Mouse (Mus musculus): ENCODE measurements around the gene Adora1. TPM values are rescaled to one million over a fixed set of nuclear protein-coding genes. Genes with fewer than 3 reads are reported as not detected.
A peak's percentile ranks its signal among the peaks of the same experiment; 100 is the strongest.

Gene Adora1
- polyA plus RNA-seq, 1 experiment from 2014 or later, result 0.12 TPM

GRCm38 (mm10) chr1:134198197-134198995, 36.8 kb downstream of the Adora1 start:
- 64% methylated on average over 12 of the region's 12 CpGs for WGBS (ENCODE audit: insufficient replicate concordance)
- H3K4me3 ChIP-seq (replicated peaks), result no peak overlapping the region
- no peak overlapping the region for H3K27ac ChIP-seq
- H3K27me3 ChIP-seq, result peaks cover 9% of the 10 kb centered on the region; the same call in 1 of the 2 replicates
- no peaks in the 10 kb centered on the region for H3K9me3 ChIP-seq (replicated peaks)
- H3K4me2 ChIP-seq, result no peak overlapping the region
- DNase-seq (no peak), ATAC-seq (ENCODE audit: low read depth) (no peak)
- no peaks in the 10 kb centered on the region for H3K36me3 ChIP-seq
- H3K4me1 ChIP-seq (replicated peaks), result peaks cover 16% of the 10 kb centered on the region
- no peak overlapping the region for H3K9ac ChIP-seq

DNA sequence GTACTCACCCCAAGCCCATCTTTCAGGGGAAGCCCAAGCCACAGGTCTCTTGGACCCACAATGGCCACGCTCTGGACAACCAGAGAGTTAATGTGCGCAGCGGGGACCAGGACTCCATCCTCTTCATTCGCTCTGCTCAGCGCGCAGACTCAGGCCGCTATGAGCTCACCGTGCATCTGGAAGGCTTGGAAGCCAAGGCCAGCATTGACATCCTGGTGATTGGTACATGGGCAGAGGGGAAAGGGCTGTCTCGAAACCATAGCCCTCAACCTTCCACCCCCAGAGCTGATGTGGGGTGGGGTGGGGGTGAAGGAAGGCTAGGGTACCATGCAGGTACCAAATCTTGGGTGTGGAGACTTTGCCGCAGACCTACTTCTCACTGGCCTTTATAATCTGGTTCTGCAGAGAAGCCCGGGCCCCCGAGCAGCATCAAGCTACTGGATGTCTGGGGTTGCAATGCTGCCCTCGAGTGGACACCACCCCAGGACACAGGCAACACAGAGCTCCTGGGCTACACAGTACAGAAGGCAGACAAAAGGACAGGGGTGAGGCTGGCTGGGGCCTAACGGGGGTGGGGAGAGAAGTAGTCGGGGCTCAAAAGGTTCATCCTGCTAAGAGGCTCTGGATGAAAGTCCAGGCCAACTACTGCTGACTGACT, 37.8 kb downstream of the Adora1 start:
- H3K4me2 ChIP-seq, result no peak overlapping the region
- H3K9me3 ChIP-seq (replicated peaks), result no peaks in the 10 kb centered on the region
- 75% methylated on average over 15 of the region's 15 CpGs for WGBS (ENCODE audit: insufficient replicate concordance)
- DNase-seq, result no peak
- no peak overlapping the region for H3K9ac ChIP-seq
- no peaks in the 10 kb centered on the region for H3K36me3 ChIP-seq
- no peak overlapping the region for H3K27ac ChIP-seq
- H3K4me3 ChIP-seq (replicated peaks), result no peak overlapping the region
- peaks cover 10% of the 10 kb centered on the region; the same call in 1 of the 2 replicates for H3K27me3 ChIP-seq
- H3K4me1 ChIP-seq (replicated peaks), result peaks cover 16% of the 10 kb centered on the region
- no peak for ATAC-seq (ENCODE audit: low read depth)

DNA sequence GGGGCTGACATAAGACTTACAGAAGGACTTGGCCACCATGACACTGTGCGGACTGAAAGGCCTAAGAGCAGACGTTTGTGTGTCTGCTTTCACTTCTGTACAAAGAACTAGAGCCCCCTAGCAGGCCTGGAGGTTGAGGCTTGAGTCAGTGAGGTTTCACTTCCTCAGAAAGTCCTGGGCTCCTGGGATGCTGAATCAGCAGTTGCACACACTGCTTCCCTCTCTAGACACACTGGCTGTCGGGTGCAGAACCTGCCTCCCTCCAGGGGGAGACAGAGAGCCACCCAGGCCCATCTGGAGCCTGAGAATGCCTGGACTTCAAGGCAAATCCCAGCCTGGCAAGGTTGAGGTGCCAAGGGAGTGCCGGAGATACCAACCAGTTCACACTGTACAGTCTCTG, 38.8 kb downstream of the Adora1 start:
- H3K9ac ChIP-seq, result no peak overlapping the region
- peak; percentile 55 for DNase-seq
- WGBS (ENCODE audit: insufficient replicate concordance), result 42% methylated on average over 4 of the region's 4 CpGs
- 0 out of 2 replicates have a peak, but pooled peaks have one; percentile 25 for ATAC-seq (ENCODE audit: low read depth)
- H3K27ac ChIP-seq, result no peak overlapping the region
- H3K4me2 ChIP-seq, result no peak overlapping the region
- no peaks in the 10 kb centered on the region for H3K9me3 ChIP-seq (replicated peaks)
- no peak overlapping the region for H3K4me3 ChIP-seq (replicated peaks)
- peaks cover 16% of the 10 kb centered on the region for H3K4me1 ChIP-seq (replicated peaks)
- H3K36me3 ChIP-seq, result no peaks in the 10 kb centered on the region
- peaks cover 10% of the 10 kb centered on the region; the same call in 1 of the 2 replicates for H3K27me3 ChIP-seq

GRCm38 (mm10) chr1:134195979-134196378, 39.3 kb downstream of the Adora1 start:
- no peak overlapping the region for H3K4me3 ChIP-seq (replicated peaks)
- WGBS (ENCODE audit: insufficient replicate concordance), result 53% methylated on average over 4 of the region's 4 CpGs
- no peak overlapping the region for H3K27ac ChIP-seq
- DNase-seq (no peak), ATAC-seq (ENCODE audit: low read depth) (no peak)
- H3K4me2 ChIP-seq, result no peak overlapping the region
- H3K27me3 ChIP-seq, result peaks cover 11% of the 10 kb centered on the region; the same call in 1 of the 2 replicates
- no peaks in the 10 kb centered on the region for H3K9me3 ChIP-seq (replicated peaks)
- peaks cover 16% of the 10 kb centered on the region for H3K4me1 ChIP-seq (replicated peaks)
- H3K9ac ChIP-seq, result no peak overlapping the region
- no peaks in the 10 kb centered on the region for H3K36me3 ChIP-seq

DNA sequence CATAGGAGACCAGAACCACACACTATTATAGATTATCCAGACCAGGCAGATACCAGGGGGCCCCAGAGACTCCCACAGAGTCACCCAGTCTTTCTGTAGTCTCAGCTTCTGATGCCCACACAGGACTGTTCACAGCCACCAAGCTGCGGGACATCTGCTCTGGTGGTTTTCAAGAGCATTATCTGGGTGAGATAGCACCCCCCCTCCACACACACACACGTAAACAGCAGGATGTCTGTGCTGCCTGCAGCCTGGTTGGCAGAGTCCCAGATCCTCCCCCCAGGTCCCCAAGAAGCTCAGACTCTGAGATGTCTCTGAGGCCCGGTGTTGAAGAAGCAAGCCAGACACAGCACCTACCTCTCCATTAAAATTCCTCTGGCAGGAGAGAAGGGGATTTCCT, 39.7 kb downstream of the Adora1 start:
- Histone ChIP-seq H3K4me1 (replicated peaks) (peaks cover 16% of the 10 kb centered on the region), H3K4me3 (replicated peaks) (no peak overlapping the region), H3K4me2 (no peak overlapping the region), H3K9me3 (replicated peaks) (no peaks in the 10 kb centered on the region), H3K9ac (no peak overlapping the region), H3K36me3 (no peaks in the 10 kb centered on the region), H3K27me3 (peaks cover 14% of the 10 kb centered on the region; the same call in 1 of the 2 replicates), H3K27ac (no peak overlapping the region)
- DNase-seq, result no peak
- WGBS (ENCODE audit: insufficient replicate concordance), result 13% methylated on average over 3 of the region's 3 CpGs
- no peak for ATAC-seq (ENCODE audit: low read depth)

- no peak overlapping the region for H3K4me3 ChIP-seq (replicated peaks)
- H3K27ac ChIP-seq, result no peak overlapping the region
- DNase-seq (no peak), ATAC-seq (ENCODE audit: low read depth) (no peak)
- WGBS (ENCODE audit: insufficient replicate concordance), result 39% methylated on average over 2 of the region's 2 CpGs
- no peaks in the 10 kb centered on the region for H3K9me3 ChIP-seq (replicated peaks)
- peaks cover 18% of the 10 kb centered on the region; the same call in 1 of the 2 replicates for H3K27me3 ChIP-seq
- no peak overlapping the region for H3K4me2 ChIP-seq
- H3K9ac ChIP-seq, result no peak overlapping the region
- H3K4me1 ChIP-seq (replicated peaks), result peaks cover 16% of the 10 kb centered on the region
- H3K36me3 ChIP-seq, result no peaks in the 10 kb centered on the region
Observed at GRCm38 (mm10) chr1:134195117-134195516, 40.1 kb downstream of the Adora1 start.

DNA sequence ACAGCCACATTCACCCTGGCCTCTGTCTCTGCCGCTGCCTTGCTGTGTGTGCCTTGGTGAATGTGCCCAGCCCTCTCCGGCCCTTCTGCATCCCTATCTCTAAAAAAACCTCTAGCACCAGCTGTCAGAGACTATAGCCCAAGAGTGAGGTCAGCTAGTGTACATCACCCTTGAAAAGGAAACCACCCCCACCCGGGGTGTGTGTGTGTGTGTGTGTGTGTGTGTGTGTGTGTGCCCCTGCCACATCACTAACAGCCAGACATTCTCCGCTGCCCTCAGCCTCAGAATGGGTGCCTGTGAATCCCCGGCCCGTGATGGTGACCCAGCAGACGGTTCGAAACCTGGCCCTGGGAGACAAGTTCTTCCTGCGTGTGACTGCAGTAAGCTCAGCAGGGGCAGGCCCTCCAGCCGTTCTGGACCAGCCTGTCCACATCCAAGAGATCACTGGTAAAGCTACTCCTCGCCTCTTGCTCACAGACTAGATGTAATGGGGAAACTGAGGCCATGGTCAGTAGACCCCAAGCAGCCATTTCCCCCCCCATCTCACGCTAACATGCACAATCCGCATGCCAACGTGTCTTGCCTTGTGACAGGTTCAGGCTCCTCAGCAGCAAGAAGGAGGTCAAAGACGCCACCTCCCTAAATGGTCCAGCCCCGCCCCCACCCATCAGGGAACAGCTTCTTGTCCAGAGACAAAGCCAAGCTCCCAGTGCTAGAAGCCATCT, 40.8 kb downstream of the Adora1 start:
- WGBS (ENCODE audit: insufficient replicate concordance), result 67% methylated on average over 16 of the region's 16 CpGs
- Histone ChIP-seq H3K4me3 (replicated peaks) (no peak overlapping the region), H3K9me3 (replicated peaks) (no peaks in the 10 kb centered on the region), H3K36me3 (no peaks in the 10 kb centered on the region), H3K4me2 (no peak overlapping the region), H3K27me3 (peaks cover 22% of the 10 kb centered on the region), H3K9ac (no peak overlapping the region), H3K27ac (no peak overlapping the region), H3K4me1 (replicated peaks) (peaks cover 17% of the 10 kb centered on the region)
- DNase-seq, result no peak
- ATAC-seq (ENCODE audit: low read depth), result no peak

- H3K27ac ChIP-seq, result no peak overlapping the region
- peaks cover 24% of the 10 kb centered on the region for H3K4me1 ChIP-seq (replicated peaks)
- H3K27me3 ChIP-seq, result peaks cover 25% of the 10 kb centered on the region
- no peak overlapping the region for H3K4me2 ChIP-seq
- no peak overlapping the region for H3K9ac ChIP-seq
- no peak overlapping the region for H3K4me3 ChIP-seq (replicated peaks)
- ATAC-seq (ENCODE audit: low read depth) (no peak), DNase-seq (no peak)
- no peaks in the 10 kb centered on the region for H3K9me3 ChIP-seq (replicated peaks)
- 54% methylated on average over 7 of the region's 7 CpGs for WGBS (ENCODE audit: insufficient replicate concordance)
- no peaks in the 10 kb centered on the region for H3K36me3 ChIP-seq
Observed at GRCm38 (mm10) chr1:134193674-134194197, 41.5 kb downstream of the Adora1 start.

DNA sequence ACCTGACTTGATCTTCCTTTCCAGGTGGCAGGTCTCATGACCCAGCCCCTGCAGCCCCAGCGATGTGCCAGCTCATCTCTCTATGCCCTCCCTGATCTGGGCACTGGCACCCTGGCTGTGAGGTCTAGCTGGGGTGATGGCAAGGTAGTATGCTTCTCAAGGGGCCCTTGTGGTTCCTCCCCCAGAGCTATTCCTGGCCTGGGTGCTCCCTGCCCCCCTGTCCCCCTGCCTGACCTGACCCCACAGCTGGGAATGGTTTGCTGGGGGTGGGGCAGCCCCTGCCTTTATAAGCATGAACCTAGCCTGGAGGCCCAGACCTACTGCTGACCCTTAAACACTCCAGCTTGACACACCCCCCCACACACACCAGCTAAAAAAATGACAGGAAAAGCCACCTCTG, 42.1 kb downstream of the Adora1 start, which contains the start of gene Mybph:
Gene Mybph, plus strand, starts transcription at position 323 of the 400 bp plus-strand sequence.
- Histone ChIP-seq H3K27me3 (peaks cover 31% of the 10 kb centered on the region), H3K4me3 (replicated peaks) (no peak within 1 kb of the TSS), H3K9ac (no peak within 1 kb of the TSS), H3K9me3 (replicated peaks) (no peaks in the 10 kb centered on the region), H3K36me3 (no peaks in the 10 kb centered on the region), H3K4me2 (no peak within 1 kb of the TSS), H3K4me1 (replicated peaks) (peaks cover 26% of the 10 kb centered on the region), H3K27ac (no peak within 1 kb of the TSS)
- 41% methylated on average over 1 of the region's 1 CpGs for WGBS (ENCODE audit: insufficient replicate concordance)
- ATAC-seq (ENCODE audit: low read depth) (no peak), DNase-seq (no peak)

DNA sequence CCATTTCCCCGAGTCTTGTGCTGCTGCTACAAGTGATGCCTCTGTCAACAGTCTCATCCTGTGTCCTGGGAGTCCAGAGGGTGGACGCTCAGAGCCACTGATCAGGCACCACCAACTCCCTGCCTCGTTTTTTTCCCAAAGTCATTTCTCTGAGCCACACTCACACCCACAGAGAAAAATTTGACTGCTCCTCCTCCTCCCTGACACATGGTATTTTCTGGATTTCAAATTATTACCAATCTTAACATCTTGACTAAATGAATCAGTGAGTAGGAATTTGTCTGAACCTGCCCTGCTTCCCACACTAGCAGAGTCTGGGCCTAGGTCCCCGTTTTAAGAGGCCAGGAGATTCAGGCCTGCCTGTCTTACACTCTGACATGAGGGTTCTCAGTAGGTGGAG, 43.2 kb downstream of the Adora1 start:
- H3K27me3 ChIP-seq, result peaks cover 34% of the 10 kb centered on the region
- 35% methylated on average over 4 of the region's 4 CpGs for WGBS (ENCODE audit: insufficient replicate concordance)
- H3K4me2 ChIP-seq, result no peak overlapping the region

DNA sequence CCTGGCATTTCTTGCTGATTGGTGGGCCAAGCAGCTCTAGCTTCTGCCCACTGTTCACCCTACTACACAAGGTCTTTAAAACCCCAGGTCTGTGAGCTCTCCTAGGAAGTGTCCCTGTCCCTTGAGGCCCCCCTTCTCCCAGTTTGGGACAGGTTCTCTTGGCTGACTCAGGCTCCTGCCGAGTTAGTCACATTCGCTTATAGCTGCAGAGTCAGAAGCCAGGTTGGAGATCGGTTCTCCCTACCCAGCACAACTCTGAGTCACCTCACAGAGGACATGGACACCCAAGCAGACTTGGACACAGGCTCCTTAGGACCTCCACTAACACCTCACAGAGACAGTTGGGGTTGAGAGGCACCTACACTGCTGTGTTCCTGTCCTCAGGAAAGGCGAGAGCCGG, 44.0 kb downstream of the Adora1 start:
- Histone ChIP-seq H3K36me3 (no peaks in the 10 kb centered on the region), H3K9ac (no peak overlapping the region), H3K4me3 (replicated peaks) (no peak overlapping the region), H3K4me2 (no peak overlapping the region), H3K27ac (no peak overlapping the region), H3K9me3 (replicated peaks) (no peaks in the 10 kb centered on the region), H3K27me3 (peaks cover 39% of the 10 kb centered on the region), H3K4me1 (replicated peaks) (peaks cover 24% of the 10 kb centered on the region)
- ATAC-seq (ENCODE audit: low read depth) (no peak), DNase-seq (no peak)
- WGBS (ENCODE audit: insufficient replicate concordance), result 71% methylated on average over 5 of the region's 5 CpGs

More for the DNA sequence above, 43.2 kb downstream of the Adora1 start:
- H3K4me3 ChIP-seq (replicated peaks), result no peak overlapping the region
- DNase-seq, result no peak
- no peaks in the 10 kb centered on the region for H3K9me3 ChIP-seq (replicated peaks)
- ATAC-seq (ENCODE audit: low read depth), result no peak
- no peak overlapping the region for H3K27ac ChIP-seq
- no peaks in the 10 kb centered on the region for H3K36me3 ChIP-seq
- H3K9ac ChIP-seq, result no peak overlapping the region
- H3K4me1 ChIP-seq (replicated peaks), result peaks cover 26% of the 10 kb centered on the region
